Mouse (Mus musculus) embryo, embryonic 10 days (tissue): ENCODE measurements around the gene Ccdc151.

ENCODE experiments used
- DNase-seq: peaks from one replicate; pipeline ENCODE4 v3.0.0-alpha.2; 2015; ENCODE audit warnings: low spot score

The Ccdc151 gene

GRCm38 (mm10) chr9:21958372-21958771 is 44.1 kb downstream of the Ccdc151 start:
- no peak for DNase-seq

- peak; percentile 99 for DNase-seq
Measured at GRCm38 (mm10) chr9:21955570-21956281, 46.7 kb downstream of the Ccdc151 start, which contains the start of gene Swsap1. Gene Swsap1, plus strand, starts transcription at chr9:21955755.

GRCm38 (mm10) chr9:21955225-21955569 is 47.2 kb downstream of the Ccdc151 start:
- no peak for DNase-seq

- no peak for DNase-seq
Measured at GRCm38 (mm10) chr9:21954635-21955034, 47.8 kb downstream of the Ccdc151 start.

- DNase-seq, result peak; percentile 53
Measured at GRCm38 (mm10) chr9:21953600-21953999, 48.8 kb downstream of the Ccdc151 start.

- no peak for DNase-seq
Measured at GRCm38 (mm10) chr9:21951977-21952376, 50.5 kb downstream of the Ccdc151 start.

- DNase-seq, result peak; percentile 73
Measured at GRCm38 (mm10) chr9:21950322-21950721, 52.1 kb downstream of the Ccdc151 start.

- no peak for DNase-seq
Measured at GRCm38 (mm10) chr9:21948790-21949189, 53.6 kb downstream of the Ccdc151 start.

GRCm38 (mm10) chr9:21948146-21948545 is 54.3 kb downstream of the Ccdc151 start:
- DNase-seq, result no peak

- DNase-seq, result peak; percentile 16
Measured at GRCm38 (mm10) chr9:21947540-21948130, 54.8 kb downstream of the Ccdc151 start.

- peak; percentile 56 for DNase-seq
Measured at GRCm38 (mm10) chr9:21944267-21944666, 58.2 kb downstream of the Ccdc151 start.

- no peak for DNase-seq
Measured at GRCm38 (mm10) chr9:21943638-21944037, 58.8 kb downstream of the Ccdc151 start.

GRCm38 (mm10) chr9:21943046-21943445 is 59.4 kb downstream of the Ccdc151 start:
- DNase-seq, result no peak
